Mouse (Mus musculus) liver, postnatal 0 days (tissue): ENCODE results near the gene Gpr146.

Source experiments
- CTCF ChIP-seq: sonication (generic); IDR thresholded peaks from 2 replicates; pipeline ENCODE4 v1.5.1; 2016; ENCODE audit warnings: antibody characterized with exemption, low read depth
- EP300 ChIP-seq: IDR thresholded peaks from 2 replicates; pipeline ENCODE4 v1.6.1; 2016; ENCODE audit warnings: antibody characterized with exemption, low read depth, mild to moderate bottlenecking

- TF ChIP-seq CTCF, result no peak
- no peak for TF ChIP-seq EP300
These were observed 36.0 kb downstream of the Gpr146 start for GRCm38 (mm10) chr5:139413545-139413944.
